Mouse (Mus musculus): Measurements from ENCODE around the gene Rcl1. TPM values are rescaled to one million over a fixed set of nuclear protein-coding genes. Genes with fewer than 3 reads are reported as not detected.

Gene Rcl1
- polyA plus RNA-seq, 1 experiment from 2014 or later: 67.1 TPM

GRCm38 (mm10) chr19:29163817-29164527, 62.8 kb downstream of the Rcl1 start:
- Histone ChIP-seq H3K27me3 (replicated peaks) (no peaks in the 10 kb centered on the region), H3K4me3 (replicated peaks) (no peak overlapping the region), H3K27ac (no peak overlapping the region), H3K9ac (no peak overlapping the region), H3K4me1 (replicated peaks) (no peaks in the 10 kb centered on the region), H3K9me3 (no peaks in the 10 kb centered on the region), H3K36me3 (no peaks in the 10 kb centered on the region), H3K4me2 (replicated peaks) (no peak overlapping the region)
- WGBS: 90% methylated on average over 4 of the region's 4 CpGs
- ATAC-seq: no peak

- 85% methylated on average over 7 of the region's 7 CpGs for WGBS
- no peak for ATAC-seq
Observed at GRCm38 (mm10) chr19:29164528-29165166, 63.5 kb downstream of the Rcl1 start.

GRCm38 (mm10) chr19:29167938-29168337, 66.8 kb downstream of the Rcl1 start:
- Histone ChIP-seq H3K4me3 (replicated peaks) (no peak overlapping the region), H3K4me1 (replicated peaks) (no peaks in the 10 kb centered on the region), H3K9ac (no peak overlapping the region), H3K27me3 (replicated peaks) (no peaks in the 10 kb centered on the region), H3K4me2 (replicated peaks) (no peak overlapping the region), H3K27ac (no peak overlapping the region), H3K36me3 (no peaks in the 10 kb centered on the region), H3K9me3 (no peaks in the 10 kb centered on the region)
- no peak for ATAC-seq
- 87% methylated on average over 6 of the region's 6 CpGs for WGBS

More at GRCm38 (mm10) chr19:29164528-29165166, 63.5 kb downstream of the Rcl1 start:
- no peak overlapping the region for H3K4me2 ChIP-seq (replicated peaks)
- no peaks in the 10 kb centered on the region for H3K36me3 ChIP-seq
- no peak overlapping the region for H3K4me3 ChIP-seq (replicated peaks)
- no peak overlapping the region for H3K27ac ChIP-seq
- H3K27me3 ChIP-seq (replicated peaks): no peaks in the 10 kb centered on the region
- H3K9ac ChIP-seq: no peak overlapping the region
- no peaks in the 10 kb centered on the region for H3K9me3 ChIP-seq
- no peaks in the 10 kb centered on the region for H3K4me1 ChIP-seq (replicated peaks)

- Histone ChIP-seq H3K4me3 (replicated peaks) (no peak overlapping the region), H3K36me3 (no peaks in the 10 kb centered on the region), H3K27ac (no peak overlapping the region), H3K9me3 (no peaks in the 10 kb centered on the region), H3K4me1 (replicated peaks) (no peaks in the 10 kb centered on the region), H3K9ac (no peak overlapping the region), H3K4me2 (replicated peaks) (no peak overlapping the region), H3K27me3 (replicated peaks) (no peaks in the 10 kb centered on the region)
- no peak for ATAC-seq
- 78% methylated on average over 4 of the region's 4 CpGs for WGBS
Observed at GRCm38 (mm10) chr19:29180336-29180735, 79.2 kb downstream of the Rcl1 start.

- Histone ChIP-seq H3K4me2 (replicated peaks) (no peak overlapping the region), H3K27me3 (replicated peaks) (no peaks in the 10 kb centered on the region), H3K4me3 (replicated peaks) (no peak overlapping the region), H3K27ac (no peak overlapping the region), H3K36me3 (no peaks in the 10 kb centered on the region), H3K4me1 (replicated peaks) (no peaks in the 10 kb centered on the region), H3K9ac (no peak overlapping the region), H3K9me3 (no peaks in the 10 kb centered on the region)
- ATAC-seq: no peak
- 80% methylated on average over 5 of the region's 5 CpGs for WGBS
Observed at GRCm38 (mm10) chr19:29182166-29182565, 81.0 kb downstream of the Rcl1 start.

- H3K4me2 ChIP-seq (replicated peaks): no peak overlapping the region
- no peaks in the 10 kb centered on the region for H3K27me3 ChIP-seq (replicated peaks)
- no peak overlapping the region for H3K4me3 ChIP-seq (replicated peaks)
- H3K36me3 ChIP-seq: no peaks in the 10 kb centered on the region
- no peaks in the 10 kb centered on the region for H3K9me3 ChIP-seq
- H3K9ac ChIP-seq: no peak overlapping the region
- no peak overlapping the region for H3K27ac ChIP-seq
- 56% methylated on average over 7 of the region's 7 CpGs for WGBS
- no peak for ATAC-seq
- no peaks in the 10 kb centered on the region for H3K4me1 ChIP-seq (replicated peaks)
Observed at GRCm38 (mm10) chr19:29185122-29185521, 83.9 kb downstream of the Rcl1 start.

- no peak for ATAC-seq
- Histone ChIP-seq H3K9me3 (no peaks in the 10 kb centered on the region), H3K27ac (no peak overlapping the region), H3K4me3 (replicated peaks) (no peak overlapping the region), H3K9ac (no peak overlapping the region), H3K4me2 (replicated peaks) (no peak overlapping the region), H3K4me1 (replicated peaks) (no peaks in the 10 kb centered on the region), H3K27me3 (replicated peaks) (no peaks in the 10 kb centered on the region), H3K36me3 (no peaks in the 10 kb centered on the region)
- 61% methylated on average over 9 of the region's 9 CpGs for whole genome bisulfite sequencing
Observed at GRCm38 (mm10) chr19:29185552-29186232, 84.5 kb downstream of the Rcl1 start.

GRCm38 (mm10) chr19:29188879-29189278, 87.7 kb downstream of the Rcl1 start:
- ATAC-seq: no peak
- H3K27me3 ChIP-seq (replicated peaks): no peaks in the 10 kb centered on the region
- H3K4me3 ChIP-seq (replicated peaks): no peak overlapping the region
- H3K36me3 ChIP-seq: no peaks in the 10 kb centered on the region
- 83% methylated on average over 2 of the region's 2 CpGs for WGBS
- no peaks in the 10 kb centered on the region for H3K9me3 ChIP-seq
- H3K27ac ChIP-seq: no peak overlapping the region
- no peak overlapping the region for H3K9ac ChIP-seq
- no peaks in the 10 kb centered on the region for H3K4me1 ChIP-seq (replicated peaks)
- no peak overlapping the region for H3K4me2 ChIP-seq (replicated peaks)

MicroRNAs within 50 kb of the gene (microRNA counts, 519-probe panel; counts per million panel counts)
- 2,796 counts per million, percentile 72 among the panel's probes with 10 or more counts for microRNA mmu-miR-101b

Other genes starting within 250 kb of the Rcl1 start
- 12.3 and 12.6 TPM in 2 replicates for gene Plpp6, start 137.4 kb upstream of the Rcl1 start, polyA plus RNA-seq (2015; fragmentation: Nextera tagmentation; extraction: Ambion mirVana)
- gene 4430402I18Rik, start 133.6 kb upstream of the Rcl1 start, polyA plus RNA-seq (2015; fragmentation: Nextera tagmentation; extraction: Ambion mirVana): 1.1 and 1.2 TPM in 2 replicates
- gene Cdc37l1, start 111.0 kb upstream of the Rcl1 start, polyA plus RNA-seq (2015; fragmentation: Nextera tagmentation; extraction: Ambion mirVana): 29.7 and 29.9 TPM in 2 replicates
- 98.6 and 101 TPM in 2 replicates for gene Ak3, start 53.4 kb upstream of the Rcl1 start, polyA plus RNA-seq (2015; fragmentation: Nextera tagmentation; extraction: Ambion mirVana)
- 8.0 and 8.8 TPM in 2 replicates for gene Jak2, start 150.5 kb downstream of the Rcl1 start, polyA plus RNA-seq (2015; fragmentation: Nextera tagmentation; extraction: Ambion mirVana)
- 12.8 and 13.8 TPM in 2 replicates for gene Insl6, start 224.0 kb downstream of the Rcl1 start, polyA plus RNA-seq (2015; fragmentation: Nextera tagmentation; extraction: Ambion mirVana)
- 0.21 and 0.32 TPM in 2 replicates for gene Rln1, start 233.3 kb downstream of the Rcl1 start, polyA plus RNA-seq (2015; fragmentation: Nextera tagmentation; extraction: Ambion mirVana)